Mouse (Mus musculus): ENCODE measurements around the gene Bet1l.
"Not testable (repeated sequence)": the region's sequence is repeated elsewhere in the genome, so short reads cannot be mapped to it uniquely, and the experiment has no call there.

The Bet1l gene

GRCm38 (mm10) chr7:140857550-140858505, at the start of gene Bet1l:
TSS of gene Bet1l (minus strand) at chr7:140857577.
- DNase-seq (ENCODE audit: extremely low read depth, insufficient read length, low spot score): no peak

- DNase-seq (ENCODE audit: extremely low read depth, insufficient read length, low spot score): no peak
Measured at GRCm38 (mm10) chr7:140907131-140907530, 49.8 kb upstream of the Bet1l start.

GRCm38 (mm10) chr7:140905642-140906081, 48.3 kb upstream of the Bet1l start:
- no peak for DNase-seq (ENCODE audit: extremely low read depth, insufficient read length, low spot score)

- peak; percentile 38 for DNase-seq (ENCODE audit: extremely low read depth, insufficient read length, low spot score)
Measured at GRCm38 (mm10) chr7:140903212-140903611, 45.8 kb upstream of the Bet1l start.

GRCm38 (mm10) chr7:140902036-140902875, 44.9 kb upstream of the Bet1l start:
- DNase-seq (ENCODE audit: extremely low read depth, insufficient read length, low spot score): no peak

GRCm38 (mm10) chr7:140900220-140900619, 42.8 kb upstream of the Bet1l start, which contains the start of gene Cox8b:
TSS of gene Cox8b (minus strand) at chr7:140900446.
- DNase-seq (ENCODE audit: extremely low read depth, insufficient read length, low spot score): no peak

GRCm38 (mm10) chr7:140899121-140899520, 41.7 kb upstream of the Bet1l start:
- DNase-seq (ENCODE audit: extremely low read depth, insufficient read length, low spot score): no peak

GRCm38 (mm10) chr7:140897863-140898262, 40.5 kb upstream of the Bet1l start:
- DNase-seq (ENCODE audit: extremely low read depth, insufficient read length, low spot score): no peak

GRCm38 (mm10) chr7:140894611-140895010, 37.2 kb upstream of the Bet1l start:
- DNase-seq (ENCODE audit: extremely low read depth, insufficient read length, low spot score): no peak

GRCm38 (mm10) chr7:140894031-140894430, 36.7 kb upstream of the Bet1l start:
- no peak for DNase-seq (ENCODE audit: extremely low read depth, insufficient read length, low spot score)

- DNase-seq (ENCODE audit: extremely low read depth, insufficient read length, low spot score): not testable (repeated sequence)
Measured at GRCm38 (mm10) chr7:140890636-140891035, 33.3 kb upstream of the Bet1l start.

GRCm38 (mm10) chr7:140882469-140882803, 25.1 kb upstream of the Bet1l start:
- DNase-seq (ENCODE audit: extremely low read depth, insufficient read length, low spot score): no peak

- DNase-seq (ENCODE audit: extremely low read depth, insufficient read length, low spot score): peak; percentile 95
Measured at GRCm38 (mm10) chr7:140881696-140882468, 24.5 kb upstream of the Bet1l start, which contains the start of the genes Psmd13 and Sirt3. TSS of gene Psmd13 (plus strand) at chr7:140881968. TSS of gene Sirt3 (minus strand) at chr7:140882309.

- DNase-seq (ENCODE audit: extremely low read depth, insufficient read length, low spot score): no peak
Measured at GRCm38 (mm10) chr7:140880865-140881515, 23.6 kb upstream of the Bet1l start.

GRCm38 (mm10) chr7:140880419-140880818, 23.0 kb upstream of the Bet1l start:
- no peak for DNase-seq (ENCODE audit: extremely low read depth, insufficient read length, low spot score)

- DNase-seq (ENCODE audit: extremely low read depth, insufficient read length, low spot score): no peak
Measured at GRCm38 (mm10) chr7:140879355-140879754, 22.0 kb upstream of the Bet1l start.

- DNase-seq (ENCODE audit: extremely low read depth, insufficient read length, low spot score): no peak
Measured at GRCm38 (mm10) chr7:140877364-140877763, 20.0 kb upstream of the Bet1l start.

- DNase-seq (ENCODE audit: extremely low read depth, insufficient read length, low spot score): no peak
Measured at GRCm38 (mm10) chr7:140874224-140874623, 16.8 kb upstream of the Bet1l start.

- no peak for DNase-seq (ENCODE audit: extremely low read depth, insufficient read length, low spot score)
Measured at GRCm38 (mm10) chr7:140864761-140865160, 7.4 kb upstream of the Bet1l start.

GRCm38 (mm10) chr7:140860728-140861127, 3.4 kb upstream of the Bet1l start:
- DNase-seq (ENCODE audit: extremely low read depth, insufficient read length, low spot score): no peak

Measured in 3134 (cell line).